Mouse (Mus musculus): Measurements from ENCODE around the gene Hip1. TPM values are rescaled to one million over a fixed set of nuclear protein-coding genes. Genes with fewer than 3 reads are reported as not detected.

Hip1 gene
- total and polyA plus RNA-seq, 3 experiments, result 0.23 to 0.75 TPM; not detected in 1

GRCm38 (mm10) chr5:135535867-135536266, 9.1 kb downstream of the Hip1 start:
- peaks cover 0 to 10% of the 10 kb centered on the region in 2 experiments; a peak in 2 of 4 replicates for H3K4me1 ChIP-seq (ENCODE audit: control insufficient read depth in 1 of 2, insufficient read depth in 2 of 2, low read length in 2 of 2)

GRCm38 (mm10) chr5:135533431-135533830, 11.5 kb downstream of the Hip1 start:
- no peak for TF ChIP-seq POLR2AphosphoS5 (IDR thresholded peaks at IDR 0.05; ENCODE audit: borderline replicate concordance, low read depth, low read length)
- no peaks in the 10 kb centered on the region for H3K79me2 ChIP-seq (ENCODE audit: control insufficient read depth, insufficient read depth, low read length, poor library complexity)
- no peak for DNase-seq (ENCODE audit: low read depth, low spot score)
- H3K9ac ChIP-seq (ENCODE audit: control insufficient read depth, low read depth, low read length, poor library complexity, severe bottlenecking), result no peak overlapping the region
- H3K27ac ChIP-seq (ENCODE audit: control insufficient read depth, low read depth, low read length), result no peak overlapping the region
- H3K36me3 ChIP-seq (ENCODE audit: control insufficient read depth in 1 of 2, insufficient read depth in 2 of 2, low read length in 2 of 2), result peaks cover 0 to 3% of the 10 kb centered on the region in 2 experiments; a peak in 2 of 4 replicates
- peaks cover 0 to 3% of the 10 kb centered on the region in 2 experiments; a peak in 2 of 4 replicates for H3K27me3 ChIP-seq (ENCODE audit: control insufficient read depth in 1 of 2, insufficient read depth in 2 of 2, low read length in 2 of 2)
- H3K9me3 ChIP-seq (replicated peaks; ENCODE audit: insufficient read depth, low read length), result no peaks in the 10 kb centered on the region
- peaks cover 0 to 10% of the 10 kb centered on the region in 2 experiments; a peak in 2 of 4 replicates for H3K4me1 ChIP-seq (ENCODE audit: control insufficient read depth in 1 of 2, insufficient read depth in 2 of 2, low read length in 2 of 2)
- no peak overlapping the region for H3K4me3 ChIP-seq (ENCODE audit: control insufficient read depth in 1 of 2, insufficient read depth in 1 of 2, low read depth in 2 of 2, low read length in 2 of 2)

More at GRCm38 (mm10) chr5:135535867-135536266, 9.1 kb downstream of the Hip1 start:
- Histone ChIP-seq H3K4me3 (ENCODE audit: control insufficient read depth in 1 of 2, insufficient read depth in 1 of 2, low read depth in 2 of 2, low read length in 2 of 2) (no peak overlapping the region), H3K27ac (ENCODE audit: control insufficient read depth, low read depth, low read length) (no peak overlapping the region), H3K79me2 (ENCODE audit: control insufficient read depth, insufficient read depth, low read length, poor library complexity) (no peaks in the 10 kb centered on the region), H3K9ac (ENCODE audit: control insufficient read depth, low read depth, low read length, poor library complexity, severe bottlenecking) (no peak overlapping the region), H3K36me3 (ENCODE audit: control insufficient read depth in 1 of 2, insufficient read depth in 2 of 2, low read length in 2 of 2) (peaks cover 0 to 3% of the 10 kb centered on the region in 2 experiments; a peak in 2 of 4 replicates), H3K27me3 (ENCODE audit: control insufficient read depth in 1 of 2, insufficient read depth in 2 of 2, low read length in 2 of 2) (no peaks in the 10 kb centered on the region), H3K9me3 (replicated peaks; ENCODE audit: insufficient read depth, low read length) (no peaks in the 10 kb centered on the region)
- DNase-seq (ENCODE audit: low read depth, low spot score), result no peak
- TF ChIP-seq RAD21 (IDR thresholded peaks at IDR 0.05; ENCODE audit: low read depth, low read length) (no peak), MAX (IDR thresholded peaks at IDR 0.05; ENCODE audit: low read length) (no peak), KAT2A (conservative IDR thresholded peaks at IDR 0.05; ENCODE audit: low read depth, low read length) (no peak)

GRCm38 (mm10) chr5:135531306-135531845, 13.5 kb downstream of the Hip1 start:
- Histone ChIP-seq H3K36me3 (ENCODE audit: control insufficient read depth in 1 of 2, insufficient read depth in 2 of 2, low read length in 2 of 2) (no peaks in the 10 kb centered on the region), H3K9me3 (replicated peaks; ENCODE audit: insufficient read depth, low read length) (no peaks in the 10 kb centered on the region), H3K9ac (ENCODE audit: control insufficient read depth, low read depth, low read length, poor library complexity, severe bottlenecking) (no peak overlapping the region), H3K4me3 (ENCODE audit: control insufficient read depth in 1 of 2, insufficient read depth in 1 of 2, low read depth in 2 of 2, low read length in 2 of 2) (no peak overlapping the region), H3K27me3 (ENCODE audit: control insufficient read depth in 1 of 2, insufficient read depth in 2 of 2, low read length in 2 of 2) (peaks cover 0 to 3% of the 10 kb centered on the region in 2 experiments; a peak in 2 of 4 replicates), H3K4me1 (ENCODE audit: control insufficient read depth in 1 of 2, insufficient read depth in 2 of 2, low read length in 2 of 2) (no peaks in the 10 kb centered on the region), H3K27ac (ENCODE audit: control insufficient read depth, low read depth, low read length) (no peak overlapping the region), H3K79me2 (ENCODE audit: control insufficient read depth, insufficient read depth, low read length, poor library complexity) (no peaks in the 10 kb centered on the region)
- no peak for TF ChIP-seq RCOR1 (IDR thresholded peaks at IDR 0.05; ENCODE audit: low read depth, low read length)
- TF ChIP-seq MEF2A (IDR thresholded peaks at IDR 0.05; ENCODE audit: extremely low read depth, insufficient replicate concordance, low read depth, low read length, poor library complexity, severe bottlenecking), result no peak
- TF ChIP-seq SIN3A (IDR thresholded peaks at IDR 0.05; ENCODE audit: low read length), result no peak
- no peak for TF ChIP-seq ETS1 (IDR thresholded peaks at IDR 0.05; ENCODE audit: low read depth, low read length)
- no peak for TF ChIP-seq ZMIZ1 (IDR thresholded peaks at IDR 0.05; ENCODE audit: low read depth, low read length)
- no peak for TF ChIP-seq MAZ (IDR thresholded peaks at IDR 0.05; ENCODE audit: low read depth, low read length)
- no peak for TF ChIP-seq CHD1 (IDR thresholded peaks at IDR 0.05; ENCODE audit: low read depth, low read length)
- TF ChIP-seq JUND (IDR thresholded peaks at IDR 0.05; ENCODE audit: low read depth, low read length), result no peak
- no peak for DNase-seq (ENCODE audit: low read depth, low spot score)

Data from MEL (cell line).